23 mouse cellular contexts compared by ENCODE assay signal in genomic region chr14:24217362-24217722, GRCm38 (mm10). TPM values are rescaled to one million over a fixed set of nuclear protein-coding genes. Genes with fewer than 3 reads are reported as not detected.
DNase-seq lines count a peak whose midpoint lies in the region; ATAC-seq and TF ChIP-seq lines count a peak whose summit lies in the region.
"Had no signal": no experiment of that assay in that cellular context is flagged by ENCODE, and none has a peak within 500 bp of the region (broad histone marks: within the 10 kb centered on the region; RNA-seq: fewer than 3 reads in every experiment).

No protein-coding gene starts in this region.

- no peak overlapping the region for H3K4me3 ChIP-seq in hindbrain, embryonic 10.5 days
- no peak overlapping the region for H3K4me3 ChIP-seq in hindbrain, embryonic 12.5 days
- no peak overlapping the region for H3K4me3 ChIP-seq in liver, embryonic 12.5 days
- no peak overlapping the region for H3K4me3 ChIP-seq in limb, embryonic 10.5 days
- no peak overlapping the region for H3K4me3 ChIP-seq in stomach, postnatal 0 days (ENCODE audit: low read depth, low read length)
- H3K4me3 ChIP-seq: erythroblast, embryonic 14.5 days; midbrain, embryonic 15.5 days; stomach, embryonic 15.5 days had no signal

- no peaks in the 10 kb centered on the region for H3K9me3 ChIP-seq in hindbrain, embryonic 10.5 days
- H3K9me3 ChIP-seq in hindbrain, embryonic 12.5 days (replicated peaks), result no peaks in the 10 kb centered on the region
- no peaks in the 10 kb centered on the region for H3K9me3 ChIP-seq in liver, embryonic 12.5 days (replicated peaks)
- H3K9me3 ChIP-seq in limb, embryonic 10.5 days (replicated peaks), result no peaks in the 10 kb centered on the region
- H3K9me3 ChIP-seq in stomach, postnatal 0 days (ENCODE audit: control insufficient read depth, low read length), result no peaks in the 10 kb centered on the region
- H3K9me3 ChIP-seq: midbrain, embryonic 15.5 days; stomach, embryonic 15.5 days had no signal

- H3K4me2 ChIP-seq in hindbrain, embryonic 12.5 days (replicated peaks), result no peak overlapping the region
- no peak overlapping the region for H3K4me2 ChIP-seq in liver, embryonic 12.5 days
- no peak overlapping the region for H3K4me2 ChIP-seq in stomach, postnatal 0 days (replicated peaks; ENCODE audit: low read depth)
- H3K4me2 ChIP-seq: heart, embryonic 11.5 days; midbrain, embryonic 15.5 days; stomach, embryonic 15.5 days had no signal

- H3K4me1 ChIP-seq in hindbrain, embryonic 10.5 days (replicated peaks), result peaks cover 75% of the 10 kb centered on the region
- H3K4me1 ChIP-seq in hindbrain, embryonic 12.5 days, result peaks cover 62% of the 10 kb centered on the region
- peaks cover 30% of the 10 kb centered on the region for H3K4me1 ChIP-seq in liver, embryonic 12.5 days
- H3K4me1 ChIP-seq in limb, embryonic 10.5 days, result peaks cover 81% of the 10 kb centered on the region
- peaks cover 7% of the 10 kb centered on the region; the same call in 1 of the 2 replicates for H3K4me1 ChIP-seq in stomach, postnatal 0 days (replicated peaks; ENCODE audit: control insufficient read depth, insufficient read depth)

- H3K9ac ChIP-seq in hindbrain, embryonic 12.5 days, result no peak overlapping the region
- no peak overlapping the region for H3K9ac ChIP-seq in liver, embryonic 12.5 days
- H3K9ac ChIP-seq in stomach, postnatal 0 days (ENCODE audit: low read length), result no peak overlapping the region
- H3K9ac ChIP-seq: forebrain, postnatal 0 days; midbrain, embryonic 15.5 days; stomach, embryonic 15.5 days had no signal

- ATAC-seq in hindbrain, embryonic 12.5 days (ENCODE audit: low FRiP score), result no peak
- peak; percentile 65 for ATAC-seq in liver, embryonic 12.5 days
- ATAC-seq in stomach, postnatal 0 days (ENCODE audit: low FRiP score, low TSS enrichment), result no peak
- no peak for ATAC-seq in erythroblast, adult 5-6 weeks (replicated peaks; ENCODE audit: low FRiP score, poor library complexity, severe bottlenecking)
- ATAC-seq: forebrain, postnatal 0 days; hindbrain, postnatal 0 days; lung, postnatal 0 days; midbrain, embryonic 15.5 days had no signal

- DNase-seq in hindbrain, embryonic 10.5 days (ENCODE audit: low spot score), result no peak
- no peak for DNase-seq in liver
- DNase-seq in limb, embryonic 10.5 days (ENCODE audit: low spot score), result no peak
- DNase-seq in stomach, postnatal 0 days (ENCODE audit: low spot score), result no peak
- DNase-seq: adrenal gland, adult 2 months; B cell, adult 2 months; cerebellum, adult 8-10 months; forebrain, postnatal 0 days; heart, postnatal 10 days; kidney, adult 18-20 months; right cerebral cortex, postnatal 25 days; thymus, adult 2 months had no signal

- TF ChIP-seq CTCF in stomach, postnatal 0 days (IDR thresholded peaks at IDR 0.05; ENCODE audit: low read depth), result peak; percentile 4; the same call in 1 of the 2 replicates

- no peak for TF ChIP-seq EP300 in stomach, postnatal 0 days (optimal IDR thresholded peaks at IDR 0.05)

- H3K36me3 ChIP-seq in hindbrain, embryonic 10.5 days, result 0 out of 2 replicates have a peak, but pooled peaks cover under 1% of the 10 kb centered on the region
- H3K36me3 ChIP-seq in hindbrain, embryonic 12.5 days, result no peaks in the 10 kb centered on the region
- H3K36me3 ChIP-seq in liver, embryonic 12.5 days, result no peaks in the 10 kb centered on the region
- H3K36me3 ChIP-seq in limb, embryonic 10.5 days, result peaks cover 3% of the 10 kb centered on the region; the same call in 1 of the 2 replicates
- H3K36me3 ChIP-seq in stomach, postnatal 0 days (ENCODE audit: control insufficient read depth, insufficient read depth, low read length), result no peaks in the 10 kb centered on the region
- H3K36me3 ChIP-seq: midbrain, embryonic 15.5 days; stomach, embryonic 15.5 days had no signal

- 72% methylated on average over 8 of the region's 8 CpGs for WGBS in hindbrain, embryonic 10.5 days
- WGBS in hindbrain, embryonic 12.5 days, result 62% methylated on average over 8 of the region's 8 CpGs
- WGBS in liver, embryonic 12.5 days (ENCODE audit: insufficient replicate concordance), result 28% methylated on average over 8 of the region's 8 CpGs
- 70% methylated on average over 8 of the region's 8 CpGs for WGBS in limb, embryonic 10.5 days
- 48% methylated on average over 8 of the region's 8 CpGs for WGBS in stomach, postnatal 0 days

- 0 out of 2 replicates have a peak overlapping the region, but pooled peaks have one; percentile 18 for H3K27ac ChIP-seq in hindbrain, embryonic 10.5 days
- H3K27ac ChIP-seq in hindbrain, embryonic 12.5 days, result no peak overlapping the region
- no peak overlapping the region for H3K27ac ChIP-seq in liver, embryonic 12.5 days
- H3K27ac ChIP-seq in limb, embryonic 10.5 days, result peak overlapping the region; percentile 59
- H3K27ac ChIP-seq in stomach, postnatal 0 days (replicated peaks), result no peak overlapping the region
- H3K27ac ChIP-seq: hindbrain, postnatal 0 days; midbrain, embryonic 15.5 days; stomach, embryonic 15.5 days had no signal

- H3K27me3 ChIP-seq in hindbrain, embryonic 10.5 days (ENCODE audit: insufficient read depth, poor library complexity, severe bottlenecking), result no peaks in the 10 kb centered on the region
- H3K27me3 ChIP-seq in hindbrain, embryonic 12.5 days, result no peaks in the 10 kb centered on the region
- peaks cover 59% of the 10 kb centered on the region for H3K27me3 ChIP-seq in liver, embryonic 12.5 days (replicated peaks)
- H3K27me3 ChIP-seq in limb, embryonic 10.5 days (ENCODE audit: low read depth, poor library complexity, severe bottlenecking), result no peaks in the 10 kb centered on the region
- H3K27me3 ChIP-seq in stomach, postnatal 0 days (ENCODE audit: control insufficient read depth, insufficient read depth, low read length), result no peaks in the 10 kb centered on the region
- H3K27me3 ChIP-seq: midbrain, embryonic 15.5 days; stomach, embryonic 15.5 days had no signal

RNA-seq across cellular contexts. Expression of gene Dlg5, which starts 28.4 kb away (rescaled TPM):
- polyA plus RNA-seq in hindbrain, embryonic 10.5 days (2016; fragmentation: Nextera tagmentation; extraction: Ambion mirVana), result 12.7 and 14.0 TPM in 2 replicates
- 21.8 and 23.6 TPM in 2 replicates for polyA plus RNA-seq in hindbrain, embryonic 12.5 days (2016; fragmentation: Nextera tagmentation; extraction: Ambion mirVana)
- 2.2 and 3.2 TPM in 2 replicates for polyA plus RNA-seq in liver, embryonic 12.5 days (2016; fragmentation: Nextera tagmentation; extraction: Ambion mirVana)
- polyA plus RNA-seq in limb, embryonic 10.5 days (2016; fragmentation: Nextera tagmentation; extraction: Ambion mirVana), result 23.7 and 32.6 TPM in 2 replicates
- polyA plus RNA-seq in stomach, postnatal 0 days (2015; fragmentation: Nextera tagmentation; extraction: Ambion mirVana), result 3.8 and 5.0 TPM in 2 replicates
- total RNA-seq in erythroblast, adult 5-6 weeks (2015; ENCODE audit: low replicate concordance), result not detected in 2 replicates
- 0.14 TPM in 1 of 2 replicates, not detected in the other for total RNA-seq in erythroblast, adult 5-6 weeks (2017; ENCODE audit: low replicate concordance)
- total RNA-seq: megakaryocyte progenitor cell, adult 5-6 weeks; neutrophil, adult 5-6 weeks had no signal

Comparison
In these comparisons a context has a peak if more than half of its experiments do, and no peak if none do; other contexts are left out.
1. H3K27ac ChIP-seq: peak in hindbrain, embryonic 10.5 days (single experiment) and limb, embryonic 10.5 days (single experiment); none in hindbrain, embryonic 12.5 days (single experiment), liver, embryonic 12.5 days (single experiment) and stomach, postnatal 0 days (single experiment).